Mouse (Mus musculus): Measurements from ENCODE around the gene Wnt16. TPM values are rescaled to one million over a fixed set of nuclear protein-coding genes. Genes with fewer than 3 reads are reported as not detected.

Gene Wnt16
- 0.02 and 0.05 TPM in 2 replicates for polyA plus RNA-seq (2012; rRNA removed)

DNA sequence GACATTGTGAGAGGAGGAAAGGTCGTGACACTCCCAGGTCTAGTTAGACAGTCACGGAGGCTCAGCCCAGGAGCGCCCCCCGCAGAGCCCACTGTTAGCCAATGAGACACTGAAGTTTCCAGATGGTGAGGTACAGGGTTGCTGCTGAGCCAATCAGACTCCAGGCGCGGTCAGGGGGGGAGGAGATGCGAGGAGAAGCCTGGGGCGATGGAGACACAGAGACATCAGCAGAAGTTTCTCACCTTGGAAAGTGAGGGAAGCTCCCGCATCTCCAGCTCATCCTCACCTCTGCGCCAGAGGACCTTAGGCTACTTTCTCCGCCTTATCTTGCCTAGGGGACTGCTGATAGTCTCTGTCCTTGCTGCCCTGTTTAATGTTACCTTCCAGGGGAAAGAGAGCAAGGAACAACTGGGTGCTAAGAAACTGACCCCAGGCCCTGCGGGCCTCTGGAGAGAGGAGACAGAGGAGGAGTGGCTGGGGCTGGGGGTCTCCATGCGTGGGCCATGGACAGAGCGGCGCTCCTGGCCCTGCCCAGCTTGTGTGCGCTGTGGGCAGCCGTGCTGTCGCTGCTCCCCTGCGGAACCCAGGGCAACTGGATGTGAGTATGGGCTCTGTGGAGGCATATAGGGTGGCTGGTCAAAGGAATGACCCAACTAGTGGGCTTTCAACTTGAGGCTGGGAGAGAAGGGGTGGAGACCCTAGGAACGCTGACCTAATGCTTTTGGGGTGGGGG, at the start of gene Wnt16:
TSS of gene Wnt16 (plus strand) at position 224 of the 733 bp plus-strand sequence.

Other genes with a start within 250 kb of the Wnt16 start
- 14.3 and 18.0 TPM in 2 replicates for gene Fam3c, start 68.0 kb downstream of the Wnt16 start, polyA plus RNA-seq (2012; rRNA removed)

Measured in liver, embryonic 18 days (tissue).